Mouse (Mus musculus): ENCODE results near the gene Adam1a.

DNA sequence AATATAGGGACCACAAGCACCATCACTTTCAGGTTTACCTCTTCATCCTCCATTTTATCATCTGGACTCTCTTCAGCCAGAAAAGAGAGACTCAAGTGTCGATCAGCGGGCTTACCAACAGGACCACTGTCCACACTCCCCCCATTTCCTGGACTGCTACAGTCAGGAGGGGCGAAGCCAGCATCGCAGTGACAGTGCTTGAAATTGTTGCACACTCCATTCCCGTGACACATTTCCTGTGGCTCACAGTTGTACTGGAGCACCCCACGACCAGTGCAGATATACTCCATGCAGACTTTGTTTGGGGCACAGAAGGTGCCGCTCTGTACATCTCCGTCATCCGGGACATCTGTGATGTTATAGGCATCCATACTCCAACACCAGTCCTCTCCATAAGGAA, 26.3 kb downstream of the Adam1a start:
- TF ChIP-seq POLR2A (IDR thresholded peaks at IDR 0.05; ENCODE audit: extremely low read depth, insufficient read depth, low read length) (no peak), CTCF (IDR thresholded peaks at IDR 0.05; ENCODE audit: low read depth, low read length) (no peak)
